Mouse (Mus musculus): ENCODE data around the gene Rpl36-ps4. TPM values are rescaled to one million over a fixed set of nuclear protein-coding genes. Genes with fewer than 3 reads are reported as not detected.
A peak's percentile ranks its signal among the peaks of the same experiment; 100 is the strongest.

Gene Rpl36-ps4
- polyA plus RNA-seq, 1 experiment, result not detected

DNA sequence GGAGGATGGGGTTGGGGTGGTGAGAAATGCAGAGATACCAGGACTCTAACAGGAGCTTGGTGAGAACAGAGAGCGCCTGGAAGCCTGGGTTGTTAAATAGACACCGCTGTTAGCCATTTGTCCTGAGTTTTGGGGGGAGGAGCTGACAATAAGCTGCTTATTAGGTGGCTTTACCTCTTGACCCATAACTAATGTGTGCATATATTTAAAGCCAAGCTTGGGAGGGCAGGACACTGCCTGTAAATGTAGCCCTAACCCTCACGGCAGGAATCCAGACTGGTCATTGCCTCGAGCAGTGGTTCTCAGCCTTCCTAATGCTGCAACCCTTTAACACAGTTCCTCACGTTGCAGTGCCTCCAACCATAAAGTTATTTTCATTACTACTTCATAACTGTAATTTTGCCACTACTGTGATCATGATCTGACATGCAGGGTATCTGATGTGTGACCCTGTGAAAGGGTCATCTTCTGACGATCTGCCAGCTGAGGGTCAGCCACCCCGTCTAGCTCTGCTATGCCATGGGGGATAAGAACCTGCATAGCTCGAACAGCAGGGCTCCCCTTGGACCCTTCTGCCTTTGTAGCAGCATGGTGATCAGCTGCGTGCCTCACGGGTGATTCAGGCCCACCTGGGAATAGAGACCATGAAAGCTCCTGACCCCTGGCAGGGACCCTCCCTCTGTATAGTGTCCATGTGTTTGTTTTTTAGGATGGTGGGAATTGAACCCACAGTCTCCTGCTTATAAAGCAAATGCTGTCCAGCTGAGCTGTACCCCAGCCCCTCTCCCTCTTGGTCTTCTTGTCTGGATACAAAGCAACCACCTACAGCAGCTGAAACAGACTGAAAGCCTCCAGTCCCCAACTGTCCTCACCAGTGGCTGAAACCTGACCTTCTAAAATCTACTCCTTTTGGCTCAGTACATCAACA lies 42.0 kb upstream of the Rpl36-ps4 start:
- TF ChIP-seq FLI1 (IDR thresholded peaks at IDR 0.05; ENCODE audit: low read length), result no peak
- no peak for TF ChIP-seq GATA1 (IDR thresholded peaks at IDR 0.05; ENCODE audit: borderline replicate concordance, low read length)
- Histone ChIP-seq H3K4me1 (peaks cover 6% of the 10 kb centered on the region; the same call in 1 of the 2 replicates), H3K4me3 (replicated peaks) (no peak overlapping the region), H3K27me3 (replicated peaks) (no peaks in the 10 kb centered on the region), H3K36me3 (replicated peaks; ENCODE audit: low read length) (no peaks in the 10 kb centered on the region), H3K9me3 (no peaks in the 10 kb centered on the region)

DNA sequence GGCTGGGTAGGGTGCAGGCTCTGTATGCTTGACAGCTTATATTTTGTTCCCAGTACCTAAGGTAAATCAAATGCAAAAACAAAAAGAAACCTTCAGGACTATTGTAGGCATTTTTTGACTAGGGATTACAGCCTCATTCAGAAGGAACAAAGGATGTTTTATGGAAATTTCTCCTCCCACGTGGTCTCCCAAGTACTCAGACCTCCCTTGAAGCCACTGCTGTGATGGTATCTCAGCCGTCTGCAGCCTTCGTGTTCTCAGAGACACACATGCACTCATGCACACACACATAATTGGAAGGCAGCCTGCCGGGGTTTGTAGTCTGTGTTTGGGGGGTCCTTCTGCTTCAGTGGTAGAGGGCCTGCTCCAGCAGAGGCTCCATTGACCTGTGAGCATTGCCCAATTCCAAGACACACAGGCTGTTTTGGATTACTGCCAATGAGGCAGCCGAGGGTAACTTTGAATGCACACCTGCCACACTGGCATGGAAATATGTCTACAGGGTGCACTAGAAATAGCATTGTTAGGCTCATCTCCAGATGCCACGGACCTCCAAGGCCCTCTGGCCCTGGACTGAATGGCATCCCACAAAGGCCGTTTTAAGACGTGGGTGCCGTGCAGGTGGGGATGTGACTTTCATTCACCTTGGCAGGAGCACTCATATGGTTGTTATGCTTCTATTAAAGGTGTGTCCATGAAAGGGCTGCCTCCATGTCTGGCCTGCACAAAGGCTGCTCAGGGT lies 41.1 kb upstream of the Rpl36-ps4 start:
- Histone ChIP-seq H3K9me3 (no peaks in the 10 kb centered on the region), H3K4me1 (peaks cover 6% of the 10 kb centered on the region; the same call in 1 of the 2 replicates), H3K36me3 (replicated peaks; ENCODE audit: low read length) (no peaks in the 10 kb centered on the region), H3K27me3 (replicated peaks) (no peaks in the 10 kb centered on the region), H3K4me3 (replicated peaks) (no peak overlapping the region)
- TF ChIP-seq GATA1 (IDR thresholded peaks at IDR 0.05; ENCODE audit: borderline replicate concordance, low read length), result no peak
- no peak for TF ChIP-seq FLI1 (IDR thresholded peaks at IDR 0.05; ENCODE audit: low read length)

DNA sequence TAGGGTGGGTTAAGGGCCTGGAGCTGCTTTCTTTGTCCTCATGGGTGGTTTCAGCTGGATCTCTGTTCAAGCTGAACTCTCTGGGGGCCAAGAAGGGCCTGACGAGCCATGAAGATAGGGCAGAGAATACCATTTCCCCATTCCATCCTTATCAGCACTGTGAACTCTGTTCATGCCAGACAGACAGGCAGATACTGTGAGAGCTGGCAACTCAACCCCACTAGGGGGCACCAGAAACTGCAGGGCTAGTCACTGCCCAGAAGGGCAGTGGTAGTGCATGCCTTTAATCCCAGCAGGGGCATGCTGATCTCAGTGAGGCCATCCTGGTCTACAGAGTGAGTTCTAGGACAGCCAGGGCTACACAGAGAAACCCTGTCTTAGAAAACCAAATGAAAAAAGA lies 38.2 kb upstream of the Rpl36-ps4 start:
- Histone ChIP-seq H3K4me3 (replicated peaks) (no peak overlapping the region), H3K9me3 (no peaks in the 10 kb centered on the region), H3K36me3 (replicated peaks; ENCODE audit: low read length) (no peaks in the 10 kb centered on the region), H3K4me1 (0 out of 2 replicates have a peak, but pooled peaks cover 2% of the 10 kb centered on the region), H3K27me3 (replicated peaks) (no peaks in the 10 kb centered on the region)
- TF ChIP-seq FLI1 (IDR thresholded peaks at IDR 0.05; ENCODE audit: low read length), result no peak
- no peak for TF ChIP-seq GATA1 (IDR thresholded peaks at IDR 0.05; ENCODE audit: borderline replicate concordance, low read length)

DNA sequence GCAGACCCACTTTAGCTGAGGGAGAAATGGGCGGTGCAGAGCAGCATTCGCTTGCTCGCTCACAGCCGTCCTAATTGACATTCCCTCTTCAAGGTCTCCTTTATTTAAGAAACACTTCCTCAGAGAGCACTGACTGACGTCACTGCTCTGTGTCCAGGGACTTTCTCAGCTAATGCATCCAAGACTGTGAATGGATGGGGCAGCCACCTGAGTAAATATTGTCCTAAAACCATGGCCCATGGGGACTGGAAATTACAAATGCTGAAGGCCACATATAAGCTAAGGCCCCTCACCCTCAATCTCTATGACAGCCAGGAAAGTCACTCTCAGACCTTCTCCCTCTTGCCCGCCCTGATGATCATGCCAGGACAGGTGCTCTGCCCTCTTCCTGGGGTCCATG lies 23.6 kb upstream of the Rpl36-ps4 start:
- no peaks in the 10 kb centered on the region for H3K36me3 ChIP-seq (replicated peaks; ENCODE audit: low read length)
- H3K27me3 ChIP-seq (replicated peaks), result no peaks in the 10 kb centered on the region
- no peaks in the 10 kb centered on the region for H3K4me1 ChIP-seq
- TF ChIP-seq GATA1 (IDR thresholded peaks at IDR 0.05; ENCODE audit: borderline replicate concordance, low read length) (no peak), FLI1 (IDR thresholded peaks at IDR 0.05; ENCODE audit: low read length) (no peak)
- H3K9me3 ChIP-seq, result peaks cover 50% of the 10 kb centered on the region
- no peak overlapping the region for H3K4me3 ChIP-seq (replicated peaks)

DNA sequence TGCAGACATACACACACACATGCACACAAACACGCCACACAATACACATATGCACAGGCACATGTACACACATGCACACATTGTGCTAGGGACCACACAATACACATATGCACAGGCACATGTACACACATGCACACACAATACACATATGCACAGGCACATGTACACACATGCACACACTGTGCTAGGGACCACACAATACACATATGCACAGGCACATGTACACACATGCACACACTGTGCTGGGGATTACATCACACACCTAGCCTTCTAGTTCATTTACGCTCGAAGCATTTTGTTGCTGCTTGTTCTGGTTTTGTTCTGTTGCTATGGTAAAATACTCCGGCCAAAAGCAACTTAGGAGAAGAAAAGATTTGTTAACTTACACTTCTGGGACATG lies 20.1 kb upstream of the Rpl36-ps4 start:
- H3K36me3 ChIP-seq (replicated peaks; ENCODE audit: low read length), result no peaks in the 10 kb centered on the region
- no peak overlapping the region for H3K4me3 ChIP-seq (replicated peaks)
- peaks cover 40% of the 10 kb centered on the region for H3K9me3 ChIP-seq
- no peaks in the 10 kb centered on the region for H3K27me3 ChIP-seq (replicated peaks)
- TF ChIP-seq GATA1 (IDR thresholded peaks at IDR 0.05; ENCODE audit: borderline replicate concordance, low read length), result no peak
- no peak for TF ChIP-seq FLI1 (IDR thresholded peaks at IDR 0.05; ENCODE audit: low read length)
- H3K4me1 ChIP-seq, result no peaks in the 10 kb centered on the region

DNA sequence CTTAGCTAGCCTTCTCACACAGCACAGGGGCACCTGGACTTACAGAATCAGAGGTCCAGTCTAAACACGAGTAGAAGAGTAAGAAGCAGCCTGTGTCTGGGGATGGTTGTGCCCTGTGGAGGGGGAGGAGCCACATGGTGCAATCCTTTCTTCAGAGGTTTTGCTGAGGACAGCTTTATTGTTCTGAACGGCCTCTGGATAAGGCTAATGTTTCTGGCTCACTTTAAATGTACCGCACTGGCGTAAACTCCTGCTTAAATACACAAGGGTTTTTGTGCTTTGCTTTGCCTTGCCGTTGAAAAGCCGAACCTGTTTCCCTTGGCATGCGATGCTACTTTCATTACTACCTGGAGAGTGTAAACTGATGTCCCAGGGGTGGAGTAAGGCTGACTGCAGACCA lies 19.6 kb upstream of the Rpl36-ps4 start:
- Histone ChIP-seq H3K36me3 (replicated peaks; ENCODE audit: low read length) (no peaks in the 10 kb centered on the region), H3K9me3 (peaks cover 38% of the 10 kb centered on the region), H3K4me1 (no peaks in the 10 kb centered on the region), H3K4me3 (replicated peaks) (no peak overlapping the region), H3K27me3 (replicated peaks) (no peaks in the 10 kb centered on the region)
- TF ChIP-seq GATA1 (IDR thresholded peaks at IDR 0.05; ENCODE audit: borderline replicate concordance, low read length) (no peak), FLI1 (IDR thresholded peaks at IDR 0.05; ENCODE audit: low read length) (no peak)

- H3K4me1 ChIP-seq, result no peaks in the 10 kb centered on the region
- no peaks in the 10 kb centered on the region for H3K27me3 ChIP-seq (replicated peaks)
- peaks cover 34% of the 10 kb centered on the region for H3K9me3 ChIP-seq
- no peak overlapping the region for H3K4me3 ChIP-seq (replicated peaks)
- no peaks in the 10 kb centered on the region for H3K36me3 ChIP-seq (replicated peaks; ENCODE audit: low read length)
- TF ChIP-seq FLI1 (IDR thresholded peaks at IDR 0.05; ENCODE audit: low read length), result no peak
- no peak for TF ChIP-seq GATA1 (IDR thresholded peaks at IDR 0.05; ENCODE audit: borderline replicate concordance, low read length)
Observed at GRCm38 (mm10) chr17:87903213-87903612, 17.6 kb upstream of the Rpl36-ps4 start.

DNA sequence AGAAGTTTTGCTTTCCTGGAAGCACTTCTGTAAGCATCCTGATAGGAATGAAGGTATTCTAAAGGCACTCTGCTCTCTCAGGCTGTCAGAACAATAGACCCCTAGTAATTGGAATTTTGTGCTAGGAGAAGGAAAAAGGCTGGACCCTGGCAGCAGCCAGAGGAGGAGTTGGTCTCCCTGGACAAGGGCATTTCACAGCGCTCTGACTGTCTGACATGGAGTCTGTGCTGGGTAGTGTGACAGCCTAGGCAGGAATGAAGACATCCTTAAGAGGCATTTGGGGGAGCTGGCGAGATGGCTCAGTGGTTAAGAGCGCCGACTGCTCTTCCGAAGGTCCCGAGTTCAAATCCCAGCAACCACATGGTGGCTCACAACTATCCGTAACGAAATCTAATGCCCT lies 17.1 kb upstream of the Rpl36-ps4 start:
- H3K9me3 ChIP-seq, result peaks cover 37% of the 10 kb centered on the region
- H3K4me1 ChIP-seq, result no peaks in the 10 kb centered on the region
- TF ChIP-seq GATA1 (IDR thresholded peaks at IDR 0.05; ENCODE audit: borderline replicate concordance, low read length), result no peak
- no peak for TF ChIP-seq FLI1 (IDR thresholded peaks at IDR 0.05; ENCODE audit: low read length)
- no peaks in the 10 kb centered on the region for H3K27me3 ChIP-seq (replicated peaks)
- H3K4me3 ChIP-seq (replicated peaks), result no peak overlapping the region
- H3K36me3 ChIP-seq (replicated peaks; ENCODE audit: low read length), result no peaks in the 10 kb centered on the region

DNA sequence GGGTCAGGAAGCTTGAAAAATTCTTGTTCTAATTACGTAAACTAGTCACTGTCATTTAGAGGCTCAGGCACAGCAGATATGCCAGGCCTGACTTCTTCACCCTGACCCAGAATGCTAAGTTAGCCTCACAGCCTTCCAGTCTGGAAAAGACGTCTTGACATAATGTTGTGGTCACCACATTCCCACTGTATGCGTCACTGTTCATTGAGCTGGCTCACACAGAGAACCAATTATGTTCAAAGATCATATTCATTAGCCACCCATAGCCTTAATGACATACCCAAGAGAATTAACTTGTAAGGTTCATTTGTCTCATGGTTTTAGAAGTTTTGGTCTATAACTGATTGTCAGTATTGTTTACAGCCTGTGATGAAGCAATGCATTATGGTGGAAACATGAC lies 5.4 kb upstream of the Rpl36-ps4 start:
- Histone ChIP-seq H3K36me3 (replicated peaks; ENCODE audit: low read length) (no peaks in the 10 kb centered on the region), H3K4me3 (replicated peaks) (no peak overlapping the region), H3K27me3 (replicated peaks) (no peaks in the 10 kb centered on the region), H3K4me1 (no peaks in the 10 kb centered on the region), H3K9me3 (peaks cover 38% of the 10 kb centered on the region)
- TF ChIP-seq GATA1 (IDR thresholded peaks at IDR 0.05; ENCODE audit: borderline replicate concordance, low read length), result no peak
- no peak for TF ChIP-seq FLI1 (IDR thresholded peaks at IDR 0.05; ENCODE audit: low read length)

DNA sequence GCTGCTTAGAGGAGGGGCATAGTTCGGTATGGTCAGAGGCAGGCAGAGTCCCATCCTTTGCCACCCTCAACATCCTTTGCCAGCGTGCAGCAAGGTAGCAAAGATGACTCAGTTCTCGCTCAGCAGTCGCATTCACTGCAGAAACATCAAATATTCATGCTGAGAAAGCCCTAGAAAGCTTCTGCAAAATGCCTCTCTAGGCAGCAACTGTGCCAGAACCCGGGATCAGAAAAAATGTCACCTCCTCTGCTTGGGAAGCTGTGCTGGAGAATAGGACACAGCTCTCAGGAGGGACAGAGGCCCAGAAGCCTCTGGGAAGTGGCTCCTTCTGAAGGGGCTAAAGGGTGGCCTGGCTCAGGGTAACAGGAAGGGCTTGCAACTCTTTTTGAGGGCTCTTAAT lies 2.7 kb upstream of the Rpl36-ps4 start:
- Histone ChIP-seq H3K4me1 (no peaks in the 10 kb centered on the region), H3K9me3 (peaks cover 51% of the 10 kb centered on the region), H3K4me3 (replicated peaks) (peak overlapping the region; percentile 46), H3K36me3 (replicated peaks; ENCODE audit: low read length) (no peaks in the 10 kb centered on the region), H3K27me3 (replicated peaks) (no peaks in the 10 kb centered on the region)
- no peak for TF ChIP-seq GATA1 (IDR thresholded peaks at IDR 0.05; ENCODE audit: borderline replicate concordance, low read length)
- TF ChIP-seq FLI1 (IDR thresholded peaks at IDR 0.05; ENCODE audit: low read length), result no peak

Measured in megakaryocyte, embryonic 14.5 days (primary cell).